Mouse (Mus musculus) forebrain, embryonic 13.5 days (tissue): ENCODE data around the gene Olfr1218. TPM values are rescaled to one million over a fixed set of nuclear protein-coding genes. Genes with fewer than 3 reads are reported as not detected.
"Not testable (repeated sequence)": the region's sequence is repeated elsewhere in the genome, so short reads cannot be mapped to it uniquely, and the experiment has no call there.

Experiments used
- ATAC-seq: fragments of 200-750 bp; cut with Nextera tagmentation; 2 replicates; pipeline ENCODE4 v1.8.0; 2017
- H3K27ac ChIP-seq: fragments of 300-500 bp; sonication (generic); 2 replicates; pipeline ENCODE4 v1.5.1; 2015; ENCODE audit warnings: inconsistent platforms, mild to moderate bottlenecking, moderate library complexity
- H3K27me3 ChIP-seq: fragments of 300-500 bp; sonication (generic); 2 replicates; pipeline ENCODE4 v1.6.1; 2015; ENCODE audit warnings: mild to moderate bottlenecking, inconsistent platforms
- H3K36me3 ChIP-seq: fragments of 300-500 bp; sonication (generic); 2 replicates; pipeline ENCODE4 v1.6.1; 2015; ENCODE audit warnings: mild to moderate bottlenecking, inconsistent platforms; ENCODE audit not compliant: poor library complexity, severe bottlenecking
- H3K4me1 ChIP-seq: fragments of 300-500 bp; sonication (generic); 2 replicates; pipeline ENCODE4 v1.6.1; 2015; ENCODE audit warnings: inconsistent platforms
- H3K4me2 ChIP-seq: fragments of 300-500 bp; sonication (generic); 2 replicates; pipeline ENCODE4 v1.6.1; 2015; ENCODE audit warnings: inconsistent platforms, mild to moderate bottlenecking, moderate library complexity
- H3K4me3 ChIP-seq: fragments of 300-500 bp; sonication (generic); 2 replicates; pipeline ENCODE4 v1.5.1; 2015; ENCODE audit warnings: mild to moderate bottlenecking, inconsistent platforms
- H3K9ac ChIP-seq: fragments of 300-500 bp; sonication (generic); 2 replicates; pipeline ENCODE4 v1.6.1; 2015; ENCODE audit warnings: mild to moderate bottlenecking, inconsistent platforms
- H3K9me3 ChIP-seq: fragments of 300-500 bp; sonication (generic); replicated peaks from 2 replicates; pipeline ENCODE4 v1.6.1; 2016; ENCODE audit warnings: inconsistent platforms
- WGBS: fragments of 180-500 bp; shearing (Covaris S2); methylation state at CpG from one replicate; pipeline ENCODE4 v1.1.7; 2015; 5-methylcytosine and 5-hydroxymethylcytosine counted together
- polyA plus RNA-seq: library from polyadenylated mRNA; unstranded; fragments of >200 nt; fragmentation: Nextera tagmentation; extraction: Ambion mirVana; gene quantifications from 2 replicates; pipeline ENCODE4 v1.2.1, GENCODE M21; 2015

The Olfr1218 gene
- not detected in 2 replicates for polyA plus RNA-seq

DNA sequence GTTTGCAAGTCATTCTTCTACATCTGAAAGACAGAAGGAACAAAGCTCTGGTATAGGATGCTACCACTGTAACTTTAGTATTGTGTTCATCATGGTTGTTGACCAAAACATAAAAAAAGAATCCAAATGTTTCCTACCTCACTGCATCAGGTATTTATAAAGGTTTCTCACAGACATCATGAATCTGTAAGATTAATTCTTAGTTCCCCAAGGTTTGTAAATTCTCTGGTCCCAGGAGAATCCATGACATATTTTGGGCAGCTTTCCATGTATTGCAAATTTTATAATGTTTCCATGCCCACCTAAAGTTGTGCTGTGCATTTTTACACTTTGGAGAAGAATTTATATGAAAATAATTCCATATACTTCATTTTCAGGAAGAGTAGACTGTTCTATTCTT lies at the start of gene Olfr1218:
Gene Olfr1218, minus strand, starts transcription at position 101 of the 400 bp plus-strand sequence.
- Histone ChIP-seq H3K27me3 (no peaks in the 10 kb centered on the region), H3K9me3 (no peaks in the 10 kb centered on the region), H3K4me1 (no peaks in the 10 kb centered on the region), H3K9ac (no peak within 1 kb of the TSS), H3K27ac (no peak within 1 kb of the TSS), H3K36me3 (no peaks in the 10 kb centered on the region), H3K4me3 (no peak within 1 kb of the TSS), H3K4me2 (no peak within 1 kb of the TSS)
- ATAC-seq: no peak

- Histone ChIP-seq H3K4me3 (no peak within 1 kb of the TSS), H3K4me1 (no peaks in the 10 kb centered on the region), H3K9ac (no peak within 1 kb of the TSS), H3K27me3 (no peaks in the 10 kb centered on the region), H3K27ac (no peak within 1 kb of the TSS), H3K4me2 (no peak within 1 kb of the TSS), H3K9me3 (no peaks in the 10 kb centered on the region), H3K36me3 (no peaks in the 10 kb centered on the region)
- ATAC-seq: no peak
- 83% methylated on average over 3 of the region's 3 CpGs for WGBS
These were observed 45.7 kb upstream of the Olfr1218 start, which contains the start of gene Olfr1220 for GRCm38 (mm10) chr2:89106735-89107134. TSS of gene Olfr1220 (minus strand) at chr2:89106835.

DNA sequence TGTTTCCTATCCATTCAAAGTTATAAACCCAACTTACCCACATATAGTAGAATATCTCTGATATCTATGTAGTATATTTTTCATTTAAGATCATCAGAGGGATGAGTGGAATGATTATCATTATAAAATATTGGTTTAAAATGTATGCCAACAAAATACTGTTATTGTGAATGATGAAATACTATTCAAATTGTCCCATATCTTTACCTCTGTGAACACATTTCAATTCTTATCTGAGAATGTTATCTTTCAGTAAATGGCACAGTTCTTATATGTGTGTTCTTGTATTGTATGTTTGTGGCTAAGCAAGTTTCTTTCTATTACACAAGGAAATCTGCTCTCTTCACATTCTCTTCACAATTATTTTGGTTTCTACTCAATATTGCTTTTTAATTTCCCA lies 44.7 kb upstream of the Olfr1218 start:
- H3K9ac ChIP-seq: no peak overlapping the region
- no peak overlapping the region for H3K27ac ChIP-seq
- no peaks in the 10 kb centered on the region for H3K27me3 ChIP-seq
- H3K4me1 ChIP-seq: no peaks in the 10 kb centered on the region
- H3K4me3 ChIP-seq: no peak overlapping the region
- H3K4me2 ChIP-seq: no peak overlapping the region
- H3K36me3 ChIP-seq: no peaks in the 10 kb centered on the region
- no peak for ATAC-seq
- H3K9me3 ChIP-seq: no peaks in the 10 kb centered on the region

GRCm38 (mm10) chr2:89093848-89094247 lies 32.9 kb upstream of the Olfr1218 start:
- ATAC-seq: no peak
- Histone ChIP-seq H3K27me3 (no peaks in the 10 kb centered on the region), H3K4me2 (no peak overlapping the region), H3K4me1 (no peaks in the 10 kb centered on the region), H3K36me3 (no peaks in the 10 kb centered on the region), H3K9me3 (no peaks in the 10 kb centered on the region; the same call in 1 of the 2 replicates), H3K9ac (no peak overlapping the region), H3K27ac (no peak overlapping the region), H3K4me3 (no peak overlapping the region)
- WGBS: 94% methylated on average over 1 of the region's 1 CpGs

GRCm38 (mm10) chr2:89083413-89083812 lies 22.4 kb upstream of the Olfr1218 start, which contains the start of gene Olfr1219:
TSS of gene Olfr1219 (minus strand) at chr2:89083513.
- no peak for ATAC-seq
- Histone ChIP-seq H3K27ac (no peak within 1 kb of the TSS), H3K4me2 (no peak within 1 kb of the TSS), H3K27me3 (no peaks in the 10 kb centered on the region), H3K9ac (no peak within 1 kb of the TSS), H3K36me3 (no peaks in the 10 kb centered on the region), H3K9me3 (no peaks in the 10 kb centered on the region), H3K4me3 (no peak within 1 kb of the TSS), H3K4me1 (no peaks in the 10 kb centered on the region)
- 66% methylated on average over 1 of the region's 1 CpGs for WGBS

- H3K9me3 ChIP-seq: no peaks in the 10 kb centered on the region
- H3K4me2 ChIP-seq: no peak overlapping the region
- no peak for ATAC-seq
- H3K4me3 ChIP-seq: no peak overlapping the region
- H3K9ac ChIP-seq: no peak overlapping the region
- no peak overlapping the region for H3K27ac ChIP-seq
- no peaks in the 10 kb centered on the region for H3K4me1 ChIP-seq
- H3K27me3 ChIP-seq: no peaks in the 10 kb centered on the region
- H3K36me3 ChIP-seq: no peaks in the 10 kb centered on the region
These were observed 20.5 kb upstream of the Olfr1218 start for GRCm38 (mm10) chr2:89081487-89081886.

GRCm38 (mm10) chr2:89031965-89032364 lies 29.0 kb downstream of the Olfr1218 start, which contains the start of gene Olfr1217:
TSS of gene Olfr1217 (minus strand) at chr2:89032065.
- H3K27ac ChIP-seq: no peak within 1 kb of the TSS
- no peaks in the 10 kb centered on the region for H3K27me3 ChIP-seq
- 78% methylated on average over 2 of the region's 2 CpGs for WGBS
- H3K4me1 ChIP-seq: no peaks in the 10 kb centered on the region
- H3K4me3 ChIP-seq: no peak within 1 kb of the TSS
- no peak within 1 kb of the TSS for H3K4me2 ChIP-seq
- no peaks in the 10 kb centered on the region for H3K9me3 ChIP-seq
- no peaks in the 10 kb centered on the region for H3K36me3 ChIP-seq
- ATAC-seq: no peak
- H3K9ac ChIP-seq: no peak within 1 kb of the TSS

DNA sequence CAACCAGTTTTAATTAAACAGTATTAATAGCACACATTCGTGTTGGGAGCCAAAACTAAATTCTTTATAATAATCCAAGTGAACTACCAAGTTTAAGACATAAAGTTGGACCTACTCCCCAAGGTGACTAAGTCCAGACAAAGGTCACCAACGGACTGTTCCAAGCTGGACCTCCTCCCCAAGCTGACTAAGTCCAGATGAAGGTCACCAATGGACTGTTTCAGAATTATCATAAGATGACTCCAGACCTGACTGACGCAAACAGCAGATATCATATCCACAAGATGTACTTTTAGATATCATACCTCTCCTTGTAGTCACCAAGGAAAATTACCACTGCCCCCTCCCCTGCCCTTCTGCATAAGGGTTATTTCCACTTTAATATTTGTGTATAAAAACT lies 39.6 kb downstream of the Olfr1218 start:
- not testable (repeated sequence) for H3K9me3 ChIP-seq, H3K36me3 ChIP-seq, H3K9ac ChIP-seq, H3K27ac ChIP-seq, H3K4me1 ChIP-seq, H3K4me3 ChIP-seq, H3K27me3 ChIP-seq, ATAC-seq, H3K4me2 ChIP-seq
- WGBS: 71% methylated on average over 3 of the region's 3 CpGs

GRCm38 (mm10) chr2:89018240-89018639 lies 42.7 kb downstream of the Olfr1218 start, which contains the start of gene Olfr1216:
TSS of gene Olfr1216 (minus strand) at chr2:89018340.
- H3K9ac ChIP-seq: no peak within 1 kb of the TSS
- no peaks in the 10 kb centered on the region for H3K27me3 ChIP-seq
- no peak for ATAC-seq
- no peaks in the 10 kb centered on the region for H3K9me3 ChIP-seq
- H3K4me3 ChIP-seq: no peak within 1 kb of the TSS
- no peaks in the 10 kb centered on the region for H3K36me3 ChIP-seq
- H3K27ac ChIP-seq: no peak within 1 kb of the TSS
- no peak within 1 kb of the TSS for H3K4me2 ChIP-seq
- WGBS: 86% methylated on average over 1 of the region's 1 CpGs
- H3K4me1 ChIP-seq: no peaks in the 10 kb centered on the region

DNA sequence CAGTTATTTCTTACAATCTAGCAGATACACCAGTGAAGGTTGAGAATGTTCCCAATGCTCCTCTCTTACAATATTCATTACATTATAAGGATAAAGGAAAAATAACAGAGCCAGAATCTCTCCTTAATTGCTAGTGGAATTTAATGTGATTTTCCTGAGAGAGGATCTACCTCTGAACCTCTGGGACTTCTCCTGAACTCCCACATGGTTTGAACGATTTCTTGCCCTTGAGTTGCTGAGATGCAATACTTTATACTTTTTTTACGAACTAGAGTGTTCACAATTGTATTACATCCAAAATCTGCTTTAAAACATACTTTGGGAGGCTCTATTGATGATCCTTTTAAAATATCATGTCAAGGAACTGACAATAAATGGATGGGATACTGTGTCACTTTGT lies 54.1 kb downstream of the Olfr1218 start, which contains the start of gene Olfr1215:
Gene Olfr1215, minus strand, starts transcription at position 101 of the 400 bp plus-strand sequence.
- H3K4me2 ChIP-seq: no peak within 1 kb of the TSS
- H3K9ac ChIP-seq: no peak within 1 kb of the TSS
- no peak within 1 kb of the TSS for H3K27ac ChIP-seq
- ATAC-seq: no peak
- H3K9me3 ChIP-seq: no peaks in the 10 kb centered on the region
- no peaks in the 10 kb centered on the region for H3K4me1 ChIP-seq
- H3K36me3 ChIP-seq: no peaks in the 10 kb centered on the region
- H3K27me3 ChIP-seq: no peaks in the 10 kb centered on the region
- no peak within 1 kb of the TSS for H3K4me3 ChIP-seq
- WGBS: 76% methylated on average over 2 of the region's 2 CpGs

Other genes starting within 250 kb of the Olfr1218 start
- not detected in 2 replicates for gene Olfr1202, start 246.7 kb downstream of the Olfr1218 start, polyA plus RNA-seq
- not detected in 2 replicates for gene Olfr1205, start 231.4 kb downstream of the Olfr1218 start, polyA plus RNA-seq
- not detected in 2 replicates for gene Olfr1204, start 211.9 kb downstream of the Olfr1218 start, polyA plus RNA-seq
- not detected in 2 replicates for gene Olfr1206, start 198.0 kb downstream of the Olfr1218 start, polyA plus RNA-seq
- not detected in 2 replicates for gene Olfr1208, start 158.9 kb downstream of the Olfr1218 start, polyA plus RNA-seq
- not detected in 2 replicates for gene Olfr1209, start 146.0 kb downstream of the Olfr1218 start, polyA plus RNA-seq
- gene Olfr1211, start 123.1 kb downstream of the Olfr1218 start, polyA plus RNA-seq: not detected in 2 replicates
- not detected in 2 replicates for gene Olfr1212, start 107.2 kb downstream of the Olfr1218 start, polyA plus RNA-seq
- gene Gm13762, start 80.9 kb downstream of the Olfr1218 start, polyA plus RNA-seq: not detected in 2 replicates
- gene Olfr1214, start 68.5 kb downstream of the Olfr1218 start, polyA plus RNA-seq: not detected in 2 replicates
- gene Olfr1215, start 54.2 kb downstream of the Olfr1218 start, polyA plus RNA-seq: not detected in 2 replicates
- not detected in 2 replicates for gene Olfr1216, start 42.8 kb downstream of the Olfr1218 start, polyA plus RNA-seq
- not detected in 2 replicates for gene Olfr1217, start 29.1 kb downstream of the Olfr1218 start, polyA plus RNA-seq
- gene Olfr1219, start 22.3 kb upstream of the Olfr1218 start, polyA plus RNA-seq: not detected in 2 replicates
- gene Olfr1220, start 45.6 kb upstream of the Olfr1218 start, polyA plus RNA-seq: not detected in 2 replicates
- not detected in 2 replicates for gene Olfr1221, start 56.1 kb upstream of the Olfr1218 start, polyA plus RNA-seq
- gene Olfr1222, start 71.9 kb upstream of the Olfr1218 start, polyA plus RNA-seq: not detected in 2 replicates
- gene Olfr1223, start 90.4 kb upstream of the Olfr1218 start, polyA plus RNA-seq: not detected in 2 replicates
- gene Olfr1224-ps1, start 102.9 kb upstream of the Olfr1218 start, polyA plus RNA-seq: not detected in 2 replicates
- not detected in 2 replicates for gene Olfr1225, start 113.5 kb upstream of the Olfr1218 start, polyA plus RNA-seq
- not detected in 2 replicates for gene Olfr1226, start 138.9 kb upstream of the Olfr1218 start, polyA plus RNA-seq
- not detected in 2 replicates for gene Olfr1228, start 192.9 kb upstream of the Olfr1218 start, polyA plus RNA-seq
- not detected in 2 replicates for gene Olfr1229, start 226.8 kb upstream of the Olfr1218 start, polyA plus RNA-seq
- not detected in 2 replicates for gene Olfr1230, start 236.1 kb upstream of the Olfr1218 start, polyA plus RNA-seq
- gene Olfr1231, start 245.9 kb upstream of the Olfr1218 start, polyA plus RNA-seq: not detected in 2 replicates